Mouse (Mus musculus) spleen, embryonic (tissue): ENCODE measurements around the gene Ostc.

Experiments used
- CTCF ChIA-PET: fragments of 350-600 bp; sonication (Branson Sonifier 250); formaldehyde crosslinking; loops from one replicate; lab custom pipeline; 2022; lab: Charles Lee

The Ostc gene

DNA sequence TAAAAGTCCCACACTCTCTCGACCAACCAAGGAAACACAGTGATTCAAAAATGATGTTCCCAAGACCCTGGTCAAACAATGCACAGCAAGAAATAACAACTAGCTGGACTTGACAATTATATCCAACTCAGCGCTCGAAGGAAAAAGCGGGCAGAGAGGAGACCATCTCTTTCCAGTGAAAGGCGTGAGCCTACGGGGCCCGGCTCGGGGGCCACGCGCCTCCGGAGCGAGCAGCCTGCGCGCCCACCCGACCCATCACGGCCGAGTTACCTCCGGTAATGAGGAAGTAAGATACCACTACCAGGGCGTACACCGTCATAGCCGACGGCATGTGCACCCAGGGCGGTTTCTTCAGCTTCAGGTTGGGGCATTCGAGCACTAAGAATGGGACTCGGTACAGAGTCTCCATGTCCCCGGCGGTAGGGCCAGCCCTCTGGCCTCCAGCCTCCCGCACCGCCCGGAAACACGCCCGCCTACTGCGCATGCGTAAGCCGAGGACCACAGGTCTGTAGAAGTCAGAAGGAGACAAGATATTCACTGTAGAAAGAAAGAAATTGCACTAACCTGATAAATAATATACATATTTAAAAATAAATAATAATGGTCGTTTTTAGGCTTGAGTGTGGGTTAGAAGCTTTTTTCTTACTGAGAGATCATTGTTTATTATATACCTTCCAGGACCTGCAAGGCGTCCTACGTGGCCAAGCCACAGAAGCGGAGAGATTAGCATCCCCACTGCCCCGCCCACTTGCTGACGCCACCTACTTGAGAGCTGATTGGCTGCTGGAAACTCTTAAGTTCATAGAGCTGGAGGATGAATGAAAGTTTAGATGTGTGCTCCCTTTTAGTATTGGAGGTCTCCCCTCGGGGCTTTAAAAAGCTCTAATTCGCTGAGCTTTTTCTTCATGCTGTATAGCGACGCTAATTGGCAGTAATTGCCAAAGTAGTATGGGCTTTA, at the start of gene Ostc:
Gene Ostc (minus strand): TSS at position 478 of the 958 bp plus-strand sequence.
- CTCF ChIA-PET = interaction anchor here (0.7 to 1.0 kb wide), 2 partner anchors 29 to 311 kb away, joined by 3 read pairs; no protein-coding TSS in a partner anchor

DNA sequence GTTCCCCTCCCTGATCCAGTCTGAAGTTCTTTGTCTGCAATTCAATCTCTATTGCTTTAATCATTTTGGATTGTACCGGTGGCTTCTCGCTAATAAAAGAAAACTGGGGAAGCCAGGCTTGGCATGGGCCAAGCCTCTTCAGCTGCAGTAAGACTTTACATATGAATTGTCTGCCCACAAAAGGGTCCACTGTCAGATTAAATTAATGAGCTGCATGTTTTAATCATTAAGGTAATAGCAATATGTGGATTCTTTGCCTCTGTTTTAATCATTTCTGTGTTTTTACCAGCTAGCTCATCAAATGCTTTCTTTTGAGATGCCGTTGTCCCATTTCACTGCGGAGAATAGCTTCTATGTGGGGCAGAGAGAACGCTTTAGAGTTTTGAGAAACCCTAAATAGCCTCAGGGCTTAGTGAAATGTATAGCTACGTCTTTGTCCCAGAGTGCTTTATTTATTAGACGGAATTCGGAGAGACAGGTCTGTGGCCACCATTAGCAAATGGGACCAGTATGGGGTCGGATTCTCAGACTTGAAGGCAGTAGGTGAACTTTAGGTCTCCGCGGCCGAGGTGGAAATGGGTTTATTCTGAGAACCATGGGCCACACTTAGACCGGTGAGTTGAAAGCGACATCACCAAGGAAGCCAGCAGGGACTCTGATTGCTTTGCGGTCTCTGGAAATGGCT, 49.1 kb upstream of the Ostc start:
- CTCF ChIA-PET = interaction anchor here (0.6 kb wide), 2 partner anchors 469 to 563 kb away, joined by 4 read pairs; no protein-coding TSS in a partner anchor

DNA sequence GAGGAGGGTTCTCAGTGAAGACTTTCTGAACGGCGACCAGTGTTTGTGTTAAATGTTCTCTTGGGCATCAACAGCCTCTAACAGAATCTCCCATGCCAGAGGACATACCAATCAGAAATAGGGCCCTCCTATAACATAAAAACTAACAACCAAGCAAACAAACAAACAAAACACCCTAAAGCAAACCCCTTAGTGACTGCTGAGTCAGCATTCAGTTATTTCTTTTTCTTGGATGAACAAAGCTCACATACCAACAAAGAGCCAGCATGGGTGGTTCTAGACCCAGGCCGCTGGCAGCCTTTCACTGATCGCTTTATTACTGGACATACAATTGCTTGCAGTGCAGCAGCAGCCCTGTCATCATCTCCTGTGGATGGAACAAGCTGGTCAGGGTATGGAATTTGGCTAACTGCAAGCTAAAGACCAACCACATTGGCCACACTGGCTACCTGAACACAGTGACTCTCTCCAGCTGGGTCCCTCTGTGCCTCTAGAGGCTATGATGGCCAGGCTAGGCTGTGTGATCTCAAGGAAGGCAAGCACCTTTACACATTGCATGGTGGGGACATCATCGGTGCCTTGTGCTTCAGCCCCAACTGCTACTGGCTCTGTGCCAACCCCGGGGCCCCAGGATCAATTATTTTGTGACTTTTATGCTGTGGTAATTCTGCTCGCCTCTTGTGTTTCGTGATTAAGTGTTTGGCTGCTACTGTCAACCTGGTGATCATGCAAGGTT, 48.0 kb upstream of the Ostc start:
- CTCF ChIA-PET = interaction anchor here (0.6 kb wide), 1 partner anchor 564 kb away, joined by 4 read pairs; no protein-coding TSS in a partner anchor

DNA sequence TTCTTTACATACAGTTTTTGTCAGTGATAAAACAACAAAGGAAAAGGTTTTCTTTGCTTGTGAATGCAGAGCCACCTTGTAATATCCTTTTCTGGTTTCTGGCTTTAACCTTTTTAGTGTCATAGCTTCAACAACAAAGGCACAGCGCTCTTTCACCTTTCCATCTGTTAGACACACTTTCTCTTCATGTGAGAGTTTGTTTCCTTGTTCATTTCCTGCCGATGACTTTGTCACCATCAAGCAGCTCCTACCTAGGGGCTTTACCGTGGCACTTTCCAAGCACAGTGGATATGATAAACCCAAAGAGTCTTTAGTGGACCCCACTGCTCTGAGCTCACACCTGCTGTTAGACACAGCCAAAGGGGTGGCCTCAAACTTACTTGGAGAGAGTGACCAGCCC, 40.0 kb upstream of the Ostc start:
- CTCF ChIA-PET = no interaction called here

DNA sequence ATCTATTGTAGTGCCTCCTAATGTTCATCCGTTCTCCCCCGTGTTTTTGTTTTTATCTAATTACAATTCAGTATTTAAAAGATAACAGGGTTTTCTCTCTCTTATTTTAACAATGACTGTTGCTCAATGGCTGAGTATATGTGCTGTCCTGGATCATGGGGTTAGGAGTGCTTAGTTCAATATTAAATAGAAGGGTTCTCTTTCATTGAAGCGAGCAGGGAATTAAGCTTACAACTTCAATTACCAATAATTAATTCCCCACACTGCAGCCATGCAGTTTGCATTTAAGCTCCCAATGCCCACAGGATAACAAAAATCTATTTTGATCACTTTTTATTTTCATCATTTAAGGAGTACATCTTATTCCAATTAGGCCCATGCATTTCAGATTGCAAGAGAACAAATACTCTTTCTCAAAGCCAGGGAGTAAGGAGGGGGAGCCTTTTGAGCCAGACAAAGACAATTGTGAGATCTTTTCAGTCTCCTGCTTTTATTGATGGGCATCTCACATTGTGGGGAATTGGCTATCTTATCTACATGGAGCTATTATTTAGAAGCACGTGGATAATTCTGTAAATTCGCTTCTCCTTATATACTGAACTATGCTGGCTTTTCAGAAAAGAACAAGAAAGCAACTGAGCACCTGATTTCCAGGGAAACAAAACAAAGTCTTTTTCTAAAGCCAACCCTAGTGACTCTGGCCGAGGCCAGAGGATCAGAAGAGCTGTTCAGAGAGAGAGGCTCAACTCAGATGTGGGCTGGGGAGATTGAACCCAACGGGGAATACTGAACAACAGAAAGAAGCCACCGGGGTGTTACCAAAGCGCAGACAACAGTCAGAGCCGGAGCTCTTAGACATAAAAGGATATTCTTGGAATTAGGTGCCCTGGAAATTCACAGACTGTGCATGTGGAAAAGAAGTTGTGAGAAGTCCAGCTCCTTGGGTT, 37.7 kb upstream of the Ostc start:
- CTCF ChIA-PET = no interaction called here

DNA sequence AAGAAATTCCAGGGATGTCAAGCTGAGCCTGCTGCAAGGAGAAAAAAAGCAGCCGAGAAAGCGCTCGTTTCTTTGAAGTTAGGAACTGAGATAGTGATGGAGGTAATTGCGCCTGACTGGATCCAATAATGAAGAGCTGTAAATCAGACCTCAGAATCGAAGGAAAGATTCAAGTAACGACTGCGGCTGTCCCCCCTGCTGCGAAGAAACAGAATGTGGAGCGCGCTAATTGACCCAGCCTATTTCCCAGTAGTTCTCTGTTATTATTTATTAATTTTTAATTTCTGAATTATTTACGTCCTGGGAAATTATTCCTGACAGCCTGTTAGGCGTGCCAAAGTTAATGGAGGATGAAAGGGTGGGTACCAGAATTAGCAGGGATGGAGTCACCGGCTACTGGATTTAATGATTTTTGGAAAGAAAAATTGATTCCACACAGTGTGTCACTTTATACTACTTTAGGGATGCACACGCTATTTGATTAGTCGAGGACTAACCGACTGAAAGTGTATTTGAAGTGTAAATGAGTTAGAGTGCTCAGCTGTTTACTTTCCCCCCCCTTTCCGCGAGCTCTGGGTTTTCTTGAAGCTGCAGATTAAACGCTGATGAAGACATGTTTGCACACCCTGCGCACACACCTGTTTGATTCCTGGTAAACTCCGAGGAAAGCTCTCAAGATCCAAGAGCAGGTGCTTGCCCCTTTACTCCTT, 28.6 kb upstream of the Ostc start:
- CTCF ChIA-PET = interaction anchor here (1.0 kb wide), 1 partner anchor 28 kb away, joined by 3 read pairs; the partner anchor contains the start of gene Ostc

DNA sequence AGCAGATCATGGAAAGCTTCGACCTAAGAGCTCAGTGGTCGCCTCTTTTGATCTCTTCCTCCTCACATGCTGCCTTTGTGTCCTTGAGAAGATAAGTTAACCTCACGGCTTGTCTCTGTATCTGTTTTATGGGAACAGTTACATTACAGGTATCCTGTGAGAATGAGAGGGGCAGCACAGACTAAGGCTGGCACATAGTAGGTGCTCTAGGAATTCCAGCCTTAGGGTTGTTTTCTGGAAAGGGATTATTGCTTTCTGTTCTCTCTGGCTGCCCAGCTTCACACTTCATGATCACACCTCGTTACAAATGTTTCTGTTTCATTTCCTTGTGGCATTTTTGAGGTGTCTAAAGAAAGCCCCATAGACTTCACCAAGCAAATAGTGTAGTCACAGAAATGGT, 27.5 kb upstream of the Ostc start:
- CTCF ChIA-PET = no interaction called here

DNA sequence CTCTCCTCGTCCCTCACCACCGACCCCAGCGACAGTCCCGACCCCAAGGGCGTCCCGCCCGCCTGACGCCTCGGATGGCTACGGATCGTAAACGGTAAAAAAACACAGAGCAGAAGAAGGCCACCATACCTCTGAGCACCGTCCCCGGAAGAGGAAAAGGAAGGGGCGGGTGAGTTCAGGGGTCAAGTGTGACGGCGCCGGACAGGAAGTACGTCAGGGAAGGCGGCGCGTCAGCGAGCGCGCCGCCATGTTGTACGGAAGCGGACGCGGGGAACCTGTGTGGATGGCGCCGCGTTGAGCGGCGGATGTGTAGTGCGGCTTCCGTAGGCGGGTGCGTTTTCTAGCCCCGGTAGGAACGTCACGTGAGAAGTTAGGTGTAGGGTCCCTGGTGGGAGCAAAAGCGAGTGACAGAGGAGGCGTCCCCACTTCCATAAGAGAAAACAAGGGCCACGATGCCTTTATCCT, 21.0 kb upstream of the Ostc start, which contains the start of gene Rpl34:
Gene Rpl34 (minus strand): TSS at position 210 of the 465 bp plus-strand sequence.
- CTCF ChIA-PET = no interaction called here

DNA sequence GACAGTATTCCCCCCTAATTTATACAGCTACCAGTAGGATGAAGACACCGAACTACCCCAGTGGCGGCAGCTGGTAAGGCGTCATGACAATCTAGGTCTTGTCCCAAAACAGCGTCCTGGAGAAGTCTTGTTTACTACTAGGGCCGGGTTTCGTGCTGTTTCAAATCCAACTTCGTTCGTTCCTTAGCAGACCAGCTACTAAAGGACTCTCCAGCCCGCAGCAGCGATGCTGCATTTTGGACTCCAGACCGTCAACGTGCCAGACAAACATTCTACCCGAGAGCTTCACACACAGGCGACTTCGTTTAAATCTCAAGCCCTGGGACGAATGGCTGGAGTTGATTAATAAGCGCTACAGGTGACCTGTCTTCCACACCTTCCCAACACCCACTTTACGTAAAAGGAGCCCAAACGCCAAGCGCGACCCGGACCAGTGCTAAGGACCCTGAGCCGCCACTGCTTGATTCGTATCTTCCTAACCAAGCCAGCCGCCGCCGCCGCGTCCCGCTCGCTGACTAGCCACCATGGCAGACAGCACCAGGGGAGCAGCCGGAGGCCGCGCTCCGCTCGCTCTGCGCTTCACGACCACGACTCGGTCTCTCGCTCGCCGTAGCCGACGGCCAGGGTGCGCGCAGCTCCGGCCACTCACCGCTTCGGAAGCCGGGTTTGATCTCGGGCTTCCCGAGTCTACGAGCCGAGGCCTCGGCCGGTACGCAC, 20.4 kb upstream of the Ostc start:
- CTCF ChIA-PET = no interaction called here

DNA sequence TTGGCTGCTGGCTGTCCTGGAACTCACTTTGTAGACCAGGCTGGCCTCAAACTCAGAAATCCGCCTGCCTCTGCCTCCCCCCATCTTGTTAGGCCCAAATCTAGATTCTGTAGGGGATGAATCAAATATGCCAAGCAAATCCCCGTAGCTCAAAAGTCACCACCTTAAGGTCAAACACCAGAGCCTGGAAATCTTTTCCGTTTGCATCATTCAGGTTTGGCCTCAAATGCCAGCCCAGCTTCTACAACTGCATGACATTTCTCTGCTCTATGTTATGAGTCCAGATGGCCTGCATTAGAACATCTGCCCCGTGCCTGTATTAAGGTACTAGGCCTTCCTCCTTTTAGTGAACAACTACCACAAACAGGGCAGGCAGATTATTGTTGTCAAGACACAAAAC, 18.4 kb upstream of the Ostc start:
- CTCF ChIA-PET = no interaction called here

DNA sequence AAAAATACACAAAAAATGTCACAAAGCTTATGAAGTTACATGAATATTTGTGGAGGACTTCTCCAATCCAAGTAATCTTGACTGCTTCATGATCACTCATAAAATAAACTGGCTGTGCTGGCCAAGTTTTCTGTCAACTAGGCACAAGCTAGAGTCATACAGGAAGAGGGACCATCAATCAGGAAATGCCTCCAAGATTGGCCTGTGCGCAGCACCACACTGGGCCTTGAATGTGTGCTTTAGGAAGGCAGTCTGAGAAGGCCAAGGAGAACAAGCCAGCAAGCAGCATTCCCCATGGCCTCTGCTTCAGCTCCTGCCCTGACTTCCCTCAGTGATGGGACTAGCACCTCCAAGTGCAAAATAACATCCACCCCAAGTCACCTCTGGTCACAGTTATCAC, 17.8 kb upstream of the Ostc start:
- CTCF ChIA-PET = no interaction called here

DNA sequence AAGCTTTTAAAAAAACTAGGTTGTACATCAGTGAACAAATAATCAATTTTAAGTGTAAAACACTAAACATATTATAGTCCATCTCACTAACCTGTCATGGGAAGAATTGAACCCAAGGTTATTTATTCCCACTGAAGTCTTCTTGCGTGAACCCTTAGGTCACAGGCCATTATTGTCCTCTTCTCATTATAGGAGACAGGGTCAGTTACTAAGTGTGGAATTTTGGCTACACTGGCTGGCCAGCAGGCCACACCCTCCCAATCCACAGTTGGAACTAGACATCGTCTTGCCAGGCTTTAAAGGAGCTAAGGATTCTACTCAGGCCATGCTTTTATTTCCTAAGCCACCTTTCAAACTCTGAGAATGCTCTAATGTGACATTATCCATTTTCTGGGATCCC, 16.5 kb upstream of the Ostc start:
- CTCF ChIA-PET = no interaction called here

DNA sequence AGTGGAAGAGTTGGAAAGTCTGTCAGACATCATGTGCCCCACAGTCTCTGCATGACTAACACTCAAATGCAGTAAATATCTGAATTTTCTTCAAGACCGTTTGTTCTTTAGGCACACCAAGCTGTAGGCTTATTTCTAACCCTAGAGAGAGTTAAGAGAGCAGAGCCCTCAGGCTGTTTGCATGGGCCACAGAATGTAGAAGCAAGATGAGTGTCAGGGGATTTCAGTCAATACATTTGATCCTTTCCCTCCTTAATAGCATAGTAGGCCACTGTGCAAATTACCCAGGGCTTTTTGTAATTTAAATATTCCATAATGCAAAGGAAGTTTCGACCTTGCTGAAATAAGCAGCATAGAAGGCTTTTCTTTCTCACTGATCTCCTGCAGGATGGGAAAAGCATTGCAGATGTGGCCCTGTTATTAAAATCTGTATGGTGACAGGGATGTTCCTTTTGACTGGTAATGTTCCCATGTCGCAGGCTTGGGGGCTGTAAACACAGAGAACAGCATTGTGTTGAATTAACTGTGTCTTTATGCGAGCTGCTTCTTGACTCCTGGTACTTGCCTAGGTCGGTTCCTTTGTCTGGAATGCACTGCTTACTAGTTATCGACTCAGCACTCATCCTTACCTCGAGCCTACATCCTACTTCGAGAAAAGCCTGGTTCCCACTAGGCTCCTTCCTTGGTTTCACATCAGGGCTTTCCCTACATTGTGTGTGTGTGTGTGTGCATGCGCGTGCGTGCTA, 13.7 kb upstream of the Ostc start:
- CTCF ChIA-PET = no interaction called here

DNA sequence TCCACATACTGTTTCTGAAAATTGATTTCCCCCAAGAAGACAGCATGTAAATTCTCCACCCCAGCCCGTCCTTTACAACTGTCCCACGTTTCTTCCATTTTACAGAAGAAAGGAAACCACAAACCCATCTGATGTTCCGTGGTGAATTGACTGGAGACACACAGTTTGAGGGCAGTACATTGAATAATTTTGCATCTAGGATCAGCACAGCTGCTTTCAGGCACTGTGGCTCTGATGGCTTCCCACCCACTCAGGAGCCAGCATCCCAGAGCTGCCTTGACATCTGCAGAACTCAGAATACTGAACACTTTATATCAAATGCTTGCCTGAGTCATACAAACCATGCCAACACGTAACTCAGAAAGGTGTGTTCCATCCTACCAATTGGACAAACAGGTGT, 11.0 kb upstream of the Ostc start:
- CTCF ChIA-PET = no interaction called here

DNA sequence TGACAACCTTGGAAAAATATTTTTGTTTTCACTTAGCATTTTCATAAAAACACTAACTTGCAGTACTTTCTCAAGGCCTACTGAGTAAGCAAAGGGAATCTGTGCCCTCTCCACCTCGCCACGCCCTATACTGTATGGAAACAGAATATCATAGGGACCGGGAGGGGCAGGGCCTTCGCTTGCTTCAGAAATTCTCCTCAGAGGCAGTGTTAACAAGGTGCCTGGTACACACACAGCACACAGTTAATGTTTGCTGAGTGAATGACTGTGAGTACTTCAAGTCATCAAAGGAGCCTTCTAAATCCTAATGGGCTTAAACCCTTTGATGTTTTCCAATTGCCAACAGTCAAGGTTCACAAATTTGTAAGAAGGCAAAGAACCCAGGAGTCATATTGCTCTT, 9.6 kb upstream of the Ostc start:
- CTCF ChIA-PET = no interaction called here

DNA sequence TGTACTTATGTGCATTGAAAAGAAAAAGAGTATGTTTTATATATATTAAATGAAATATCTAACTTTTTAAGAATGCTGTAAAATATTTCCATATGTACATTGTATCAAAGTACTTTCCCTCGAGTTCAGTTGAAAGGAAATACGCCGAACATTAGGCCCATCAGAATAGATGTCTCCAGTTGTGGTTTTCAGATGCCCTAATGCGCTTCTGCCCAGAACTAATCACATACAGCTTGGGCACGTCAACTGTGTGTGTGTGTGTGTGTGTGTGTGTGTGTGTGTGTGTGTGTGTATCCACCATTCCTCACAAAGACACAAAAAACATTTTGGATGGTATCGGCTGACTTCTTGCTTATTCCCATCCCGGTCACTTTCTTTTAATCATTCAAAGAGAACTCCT, 7.3 kb upstream of the Ostc start:
- CTCF ChIA-PET = no interaction called here

DNA sequence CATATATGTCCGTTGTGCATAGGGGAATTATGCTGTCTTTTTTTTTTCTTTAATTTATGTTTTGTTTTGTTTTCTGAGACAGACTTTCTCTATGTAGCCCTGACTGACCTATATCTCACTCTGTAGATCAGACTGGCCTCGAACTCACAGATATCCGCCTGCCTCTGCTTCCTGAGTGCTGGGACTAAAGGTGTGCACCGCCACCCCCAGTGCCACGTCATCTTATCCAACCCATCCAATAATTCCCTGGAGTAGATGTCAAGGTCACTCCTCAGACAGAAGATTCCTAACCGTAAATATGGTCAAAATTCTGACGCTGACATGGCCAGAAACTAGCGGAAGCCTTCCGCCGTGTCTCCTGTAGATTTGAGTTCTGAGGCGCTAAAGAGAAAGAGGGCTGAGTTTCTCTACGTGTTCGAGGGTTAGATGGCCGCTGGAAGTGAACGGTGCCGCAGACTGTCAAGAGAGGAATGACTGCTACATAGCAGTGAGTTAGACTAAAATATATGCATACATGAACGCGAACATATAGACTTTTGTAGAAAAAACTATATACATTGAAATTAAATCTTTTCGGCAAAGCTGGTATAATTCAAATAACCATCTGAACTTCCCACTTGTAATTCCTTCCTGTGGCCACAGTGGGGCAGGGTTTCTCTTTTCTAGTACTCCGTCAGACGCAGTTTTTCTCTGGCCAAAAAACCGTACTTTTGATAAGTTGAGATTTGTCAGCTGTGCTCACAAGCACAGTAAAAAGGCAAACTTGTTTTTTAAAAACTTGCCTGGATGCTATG, 5.7 kb upstream of the Ostc start:
- CTCF ChIA-PET = interaction anchor here (0.5 to 0.6 kb wide), 3 partner anchors 152 to 388 kb away, joined by 4 to 11 read pairs (median 6); no protein-coding TSS in a partner anchor
